Mouse (Mus musculus) lung, embryonic 14.5 days (tissue): ENCODE measurements around the gene Ccdc85a. TPM values are rescaled to one million over a fixed set of nuclear protein-coding genes. Genes with fewer than 3 reads are reported as not detected.
"Not testable (repeated sequence)": the region's sequence is repeated elsewhere in the genome, so short reads cannot be mapped to it uniquely, and the experiment has no call there.

ENCODE experiments used
- ATAC-seq: fragments of 200-750 bp; cut with Nextera tagmentation; 2 replicates; pipeline ENCODE4 v1.8.0; 2017; ENCODE audit warnings: mild to moderate bottlenecking, moderate TSS enrichment, moderate library complexity; ENCODE audit not compliant: insufficient read depth
- DNase-seq: peaks from one replicate; pipeline ENCODE4 v3.0.0-alpha.2; 2015
- H3K27ac ChIP-seq: fragments of 300-500 bp; sonication (generic); 2 replicates; pipeline ENCODE4 v1.5.1; 2014; ENCODE audit warnings: low read depth, mild to moderate bottlenecking, moderate library complexity
- H3K27me3 ChIP-seq: fragments of 300-500 bp; sonication (generic); 2 replicates; pipeline ENCODE4 v1.6.1; 2014; ENCODE audit warnings: low read length, control low read depth; ENCODE audit not compliant: insufficient read depth
- H3K36me3 ChIP-seq: fragments of 300-500 bp; sonication (generic); 2 replicates; pipeline ENCODE4 v1.6.1; 2014; ENCODE audit warnings: control low read depth; ENCODE audit not compliant: insufficient read depth
- H3K4me1 ChIP-seq: fragments of 300-500 bp; sonication (generic); 2 replicates; pipeline ENCODE4 v1.6.1; 2014; ENCODE audit warnings: antibody characterized with exemption, control low read depth; ENCODE audit not compliant: insufficient read depth
- H3K4me2 ChIP-seq: fragments of 300-500 bp; sonication (generic); 2 replicates; pipeline ENCODE4 v1.6.1; 2014; ENCODE audit warnings: mild to moderate bottlenecking
- H3K4me3 ChIP-seq: fragments of 300-500 bp; sonication (generic); 2 replicates; pipeline ENCODE4 v1.5.1; 2014; ENCODE audit warnings: low read depth, low read length
- H3K9ac ChIP-seq: fragments of 300-500 bp; sonication (generic); 2 replicates; pipeline ENCODE4 v1.6.1; 2014
- H3K9me3 ChIP-seq: fragments of 300-500 bp; sonication (generic); 2 replicates; pipeline ENCODE4 v1.6.1; 2016; ENCODE audit warnings: low read depth, low read length, control low read depth
- CTCF ChIP-seq: IDR thresholded peaks from 2 replicates; pipeline ENCODE4 v1.5.1; 2016; ENCODE audit warnings: antibody characterized with exemption, low read depth
- WGBS: fragments of 180-500 bp; shearing (Covaris S2); extraction: QIAGEN DNeasy Blood & Tissue Kit; methylation state at CpG from one replicate; pipeline ENCODE4 v1.1.7; 2014; 5-methylcytosine and 5-hydroxymethylcytosine counted together
- polyA plus RNA-seq: library from polyadenylated mRNA; unstranded; fragments of >200 nt; fragmentation: Nextera tagmentation; extraction: Ambion mirVana; gene quantifications from 2 replicates; pipeline ENCODE4 v1.2.1, GENCODE M21; 2014

The Ccdc85a gene
- polyA plus RNA-seq, 1 experiment from 2014 or later: 4.4 TPM

DNA sequence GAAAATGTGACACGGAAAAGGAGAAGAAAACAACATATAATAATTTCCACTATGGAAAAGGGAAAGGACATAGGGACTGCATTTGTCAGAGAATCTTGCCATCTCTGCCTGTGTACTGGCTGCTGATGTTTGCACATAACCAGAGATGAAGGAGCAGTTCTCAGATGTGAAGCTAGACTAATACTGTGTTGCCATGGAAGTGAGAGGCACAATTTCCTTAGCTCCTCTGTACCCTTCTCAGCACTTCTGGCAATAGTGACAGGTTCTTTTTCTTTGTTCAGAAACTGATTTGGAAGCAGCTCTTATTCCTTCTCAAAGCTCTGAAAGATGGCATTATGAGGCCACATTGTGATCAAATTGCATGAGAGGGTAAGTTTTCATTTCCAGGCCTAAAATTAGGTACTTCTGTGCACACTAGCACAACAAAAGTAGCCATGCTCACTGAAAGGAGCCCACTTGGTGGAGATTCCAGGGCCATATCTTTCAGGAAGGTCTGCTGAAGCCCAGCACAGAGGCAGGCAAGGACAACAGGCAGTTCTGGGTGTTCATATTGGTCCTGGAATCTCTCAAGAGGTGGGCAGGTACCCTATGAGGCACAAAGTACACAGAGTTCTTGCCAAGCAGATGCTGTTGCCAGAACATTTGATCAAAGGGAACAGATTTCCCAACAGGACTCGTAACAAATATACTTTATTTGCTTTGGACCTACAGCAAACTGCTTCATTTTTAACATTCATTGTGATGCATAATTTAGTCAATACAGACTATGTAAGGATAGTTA, 161.5 kb downstream of the Ccdc85a start:
- Histone ChIP-seq H3K36me3 (no peaks in the 10 kb centered on the region), H3K27me3 (no peaks in the 10 kb centered on the region), H3K9ac (no peak overlapping the region), H3K9me3 (no peaks in the 10 kb centered on the region), H3K4me1 (no peaks in the 10 kb centered on the region), H3K4me3 (no peak overlapping the region), H3K27ac (no peak overlapping the region), H3K4me2 (no peak overlapping the region)
- no peak for TF ChIP-seq CTCF
- no peak for DNase-seq
- no peak for ATAC-seq
- WGBS: 79% methylated on average over 2 of the region's 2 CpGs

DNA sequence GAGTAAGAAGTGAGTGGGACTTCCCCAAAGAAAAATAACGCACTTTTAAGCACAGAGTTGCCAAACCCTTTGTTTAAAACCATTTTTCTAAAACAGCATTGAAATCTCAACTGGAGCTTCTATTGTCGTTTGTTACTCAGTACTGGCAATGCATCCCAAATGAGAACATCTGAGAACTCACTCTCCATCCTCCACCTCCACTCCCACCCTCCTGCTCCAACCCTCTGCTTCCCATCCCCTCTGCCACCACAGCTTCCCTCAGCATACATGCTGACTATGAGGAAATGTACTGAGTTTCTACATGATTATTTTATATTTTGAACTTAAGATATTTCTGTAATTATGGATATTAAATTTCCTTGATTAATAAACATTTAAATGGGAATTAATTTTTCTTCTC, 168.3 kb downstream of the Ccdc85a start:
- Histone ChIP-seq H3K27ac (no peak overlapping the region), H3K9ac (no peak overlapping the region), H3K9me3 (no peaks in the 10 kb centered on the region), H3K36me3 (no peaks in the 10 kb centered on the region), H3K4me2 (no peak overlapping the region), H3K4me1 (no peaks in the 10 kb centered on the region), H3K27me3 (no peaks in the 10 kb centered on the region), H3K4me3 (no peak overlapping the region)
- no peak for TF ChIP-seq CTCF
- no peak for ATAC-seq
- WGBS: 71% methylated on average over 2 of the region's 2 CpGs
- DNase-seq: no peak

DNA sequence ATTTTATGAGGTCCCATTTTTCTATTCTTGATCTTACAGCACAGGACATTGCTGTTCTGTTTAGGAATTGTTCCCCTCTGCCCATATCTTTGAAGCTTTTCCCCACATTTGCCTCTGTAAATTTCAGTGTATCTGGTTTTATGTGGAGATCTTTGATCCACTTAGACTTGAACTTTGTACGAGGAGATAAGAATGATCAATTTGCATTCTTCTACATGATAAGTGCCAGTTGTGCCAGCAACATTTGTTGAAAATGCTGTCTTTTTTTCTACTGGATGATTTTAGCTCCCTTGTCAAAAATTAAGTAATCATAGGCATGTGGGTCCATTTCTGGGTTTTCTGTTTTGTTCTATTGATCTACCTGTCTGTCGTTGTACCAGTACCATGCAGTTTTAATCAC, 174.2 kb downstream of the Ccdc85a start:
- ATAC-seq, H3K27me3 ChIP-seq, H3K9ac ChIP-seq, H3K4me3 ChIP-seq, H3K4me1 ChIP-seq, H3K4me2 ChIP-seq, DNase-seq, H3K9me3 ChIP-seq, H3K36me3 ChIP-seq, H3K27ac ChIP-seq: not testable (repeated sequence)
- WGBS: 78% methylated on average over 2 of the region's 2 CpGs

GRCm38 (mm10) chr11:28397166-28397565, 187.0 kb downstream of the Ccdc85a start:
- Histone ChIP-seq H3K4me1 (no peaks in the 10 kb centered on the region), H3K27me3 (no peaks in the 10 kb centered on the region), H3K9ac (no peak overlapping the region), H3K36me3 (no peaks in the 10 kb centered on the region), H3K9me3 (no peaks in the 10 kb centered on the region), H3K4me3 (no peak overlapping the region), H3K27ac (no peak overlapping the region), H3K4me2 (no peak overlapping the region)
- WGBS: 67% methylated on average over 1 of the region's 1 CpGs
- DNase-seq: no peak
- ATAC-seq: no peak
- no peak for TF ChIP-seq CTCF

- ATAC-seq (no peak), DNase-seq (no peak)
- H3K27me3 ChIP-seq: no peaks in the 10 kb centered on the region
- no peak for TF ChIP-seq CTCF
- no peaks in the 10 kb centered on the region for H3K36me3 ChIP-seq
- H3K9me3 ChIP-seq: no peaks in the 10 kb centered on the region
- no peaks in the 10 kb centered on the region for H3K4me1 ChIP-seq
- no peak overlapping the region for H3K4me3 ChIP-seq
- H3K27ac ChIP-seq: no peak overlapping the region
- no peak overlapping the region for H3K4me2 ChIP-seq
- H3K9ac ChIP-seq: no peak overlapping the region
Observed at GRCm38 (mm10) chr11:28375891-28376290, 208.2 kb downstream of the Ccdc85a start.

GRCm38 (mm10) chr11:28374636-28375035, 209.5 kb downstream of the Ccdc85a start:
- H3K4me3 ChIP-seq: no peak overlapping the region
- ATAC-seq: no peak
- no peak for TF ChIP-seq CTCF

DNA sequence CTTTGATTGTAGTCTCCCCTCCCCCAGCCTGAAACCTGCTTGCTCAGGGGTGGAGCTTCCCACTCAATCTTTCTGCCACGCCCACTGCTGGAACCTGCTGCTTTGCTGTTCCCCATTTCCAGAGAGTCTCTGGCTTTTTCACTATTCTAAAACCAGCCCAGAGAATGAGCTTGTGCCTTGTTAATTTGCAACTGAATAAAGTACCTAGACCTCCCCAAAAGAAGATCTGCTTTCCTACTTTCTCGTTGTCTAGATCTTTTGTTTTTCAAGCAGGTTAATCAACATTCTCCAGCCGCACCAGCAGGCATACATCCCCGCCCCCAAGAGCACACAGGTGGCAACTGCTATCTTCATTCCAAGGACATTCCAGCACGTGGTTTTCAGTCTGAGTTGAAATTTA, 212.7 kb downstream of the Ccdc85a start:
- H3K27ac ChIP-seq, H3K9ac ChIP-seq, H3K4me2 ChIP-seq, H3K4me1 ChIP-seq, H3K4me3 ChIP-seq, H3K36me3 ChIP-seq, H3K9me3 ChIP-seq, DNase-seq, H3K27me3 ChIP-seq, ATAC-seq: not testable (repeated sequence)
- 49% methylated on average over 5 of the region's 5 CpGs for WGBS

More at GRCm38 (mm10) chr11:28374636-28375035, 209.5 kb downstream of the Ccdc85a start:
- Histone ChIP-seq H3K27ac (no peak overlapping the region), H3K4me2 (no peak overlapping the region), H3K36me3 (no peaks in the 10 kb centered on the region), H3K9ac (no peak overlapping the region), H3K4me1 (no peaks in the 10 kb centered on the region), H3K27me3 (no peaks in the 10 kb centered on the region), H3K9me3 (no peaks in the 10 kb centered on the region)
- no peak for DNase-seq

- peak overlapping the region; percentile 23; the same call in 1 of the 2 replicates for H3K4me3 ChIP-seq
- no peak overlapping the region for H3K27ac ChIP-seq
- DNase-seq: no peak
Observed at GRCm38 (mm10) chr11:28365929-28366244, 218.2 kb downstream of the Ccdc85a start.

More at GRCm38 (mm10) chr11:28365929-28366244, 218.2 kb downstream of the Ccdc85a start:
- no peak for TF ChIP-seq CTCF
- H3K4me1 ChIP-seq: no peaks in the 10 kb centered on the region
- H3K9ac ChIP-seq: no peak overlapping the region
- peak overlapping the region; percentile 58 for H3K4me2 ChIP-seq
- WGBS: 55% methylated on average over 2 of the region's 2 CpGs
- H3K36me3 ChIP-seq: no peaks in the 10 kb centered on the region
- H3K27me3 ChIP-seq: no peaks in the 10 kb centered on the region
- ATAC-seq: peak; percentile 12; the same call in 1 of the 2 replicates
- no peaks in the 10 kb centered on the region for H3K9me3 ChIP-seq
